In genomic region chr5:127300597-127301254, GRCm38 (mm10) we compare ENCODE assay signal across 8 mouse cellular contexts. TPM values are rescaled to one million over a fixed set of nuclear protein-coding genes. Genes with fewer than 3 reads are reported as not detected.
DNase-seq lines count a peak whose midpoint lies in the region; ATAC-seq lines count a peak whose summit lies in the region.
"Had no signal": no experiment of that assay in that cellular context is flagged by ENCODE, and none has a peak within 500 bp of the region (broad histone marks: within the 10 kb centered on the region; RNA-seq: fewer than 3 reads in every experiment).

No protein-coding gene starts in this region.

- H3K27ac ChIP-seq in intestine, embryonic 15.5 days, result no peak overlapping the region
- H3K27ac ChIP-seq: limb, embryonic 15.5 days had no signal

- no peak overlapping the region for H3K9ac ChIP-seq in intestine, embryonic 15.5 days
- H3K9ac ChIP-seq: limb, embryonic 15.5 days had no signal

- peak; percentile 16 to 43 for DNase-seq in kidney, postnatal 25 days
- no peak for DNase-seq in kidney, adult 8-10 months
- DNase-seq in adrenal gland, postnatal 25 days, result peak; percentile 59
- DNase-seq in cerebellum, postnatal 14 days, result peak; percentile 88 to 90
- peak; percentile 64 for DNase-seq in lung, postnatal 36 days

- H3K9me3 ChIP-seq in intestine, embryonic 15.5 days, result no peaks in the 10 kb centered on the region
- H3K9me3 ChIP-seq: limb, embryonic 15.5 days had no signal

- ATAC-seq in granulocyte monocyte progenitor cell, adult 5-6 weeks (replicated peaks; ENCODE audit: poor library complexity, severe bottlenecking), result no peak
- no peak for ATAC-seq in intestine, embryonic 15.5 days

- H3K27me3 ChIP-seq in intestine, embryonic 15.5 days (replicated peaks), result no peaks in the 10 kb centered on the region
- H3K27me3 ChIP-seq: limb, embryonic 15.5 days had no signal

- H3K4me3 ChIP-seq in intestine, embryonic 15.5 days (replicated peaks), result no peak overlapping the region
- H3K4me3 ChIP-seq: limb, embryonic 15.5 days had no signal

- 57% methylated on average over 8 of the region's 8 CpGs for WGBS in intestine, embryonic 15.5 days

- H3K36me3 ChIP-seq in intestine, embryonic 15.5 days, result no peaks in the 10 kb centered on the region
- H3K36me3 ChIP-seq: limb, embryonic 15.5 days had no signal

- H3K4me1 ChIP-seq in intestine, embryonic 15.5 days (replicated peaks), result no peaks in the 10 kb centered on the region; the same call in 1 of the 2 replicates

- H3K4me2 ChIP-seq in intestine, embryonic 15.5 days (replicated peaks), result no peak overlapping the region
- H3K4me2 ChIP-seq: limb, embryonic 15.5 days had no signal

RNA-seq across cellular contexts. Expression of gene Tmem132c, which starts 59.1 kb away (rescaled TPM):
- total RNA-seq in adrenal gland, postnatal 25 days (2021), result 1.3 TPM in 1 of 2 replicates, not detected in the other
- total RNA-seq in granulocyte monocyte progenitor cell, adult 5-6 weeks (2014; fragmentation: Nextera tagmentation), result not detected in 2 replicates
- not detected in 2 replicates for total RNA-seq in granulocyte monocyte progenitor cell, adult 5-6 weeks (2017)
- 0.56 and 0.70 TPM in 2 replicates for polyA plus RNA-seq in intestine, embryonic 15.5 days (2015; fragmentation: Nextera tagmentation; extraction: Ambion mirVana)

Comparison
In these comparisons a context has a peak if more than half of its experiments do, and no peak if none do; other contexts are left out.
1. DNase-seq: peak in kidney, postnatal 25 days (2 of 2), adrenal gland, postnatal 25 days (single experiment), cerebellum, postnatal 14 days (2 of 2) and lung, postnatal 36 days (single experiment); none in kidney, adult 8-10 months (0 of 2).